Mouse (Mus musculus): ENCODE measurements around the gene Trp53tg5.

Trp53tg5 gene

GRCm38 (mm10) chr2:164496847-164497690, 23.5 kb upstream of the Trp53tg5 start, which contains the start of gene Pigt:
Gene Pigt (plus strand): TSS chr2:164497520.
- peak; percentile 95 for DNase-seq (ENCODE audit: low read depth, low spot score)

GRCm38 (mm10) chr2:164496331-164496730, 22.8 kb upstream of the Trp53tg5 start:
- DNase-seq (ENCODE audit: low read depth, low spot score): no peak

- DNase-seq (ENCODE audit: low read depth, low spot score): peak; percentile 59
These were observed 20.6 kb upstream of the Trp53tg5 start for GRCm38 (mm10) chr2:164494126-164494525.

GRCm38 (mm10) chr2:164487812-164488211, 14.3 kb upstream of the Trp53tg5 start:
- DNase-seq (ENCODE audit: low read depth, low spot score): peak; percentile 96

GRCm38 (mm10) chr2:164487115-164487527, 13.6 kb upstream of the Trp53tg5 start:
- no peak for DNase-seq (ENCODE audit: low read depth, low spot score)

DNA sequence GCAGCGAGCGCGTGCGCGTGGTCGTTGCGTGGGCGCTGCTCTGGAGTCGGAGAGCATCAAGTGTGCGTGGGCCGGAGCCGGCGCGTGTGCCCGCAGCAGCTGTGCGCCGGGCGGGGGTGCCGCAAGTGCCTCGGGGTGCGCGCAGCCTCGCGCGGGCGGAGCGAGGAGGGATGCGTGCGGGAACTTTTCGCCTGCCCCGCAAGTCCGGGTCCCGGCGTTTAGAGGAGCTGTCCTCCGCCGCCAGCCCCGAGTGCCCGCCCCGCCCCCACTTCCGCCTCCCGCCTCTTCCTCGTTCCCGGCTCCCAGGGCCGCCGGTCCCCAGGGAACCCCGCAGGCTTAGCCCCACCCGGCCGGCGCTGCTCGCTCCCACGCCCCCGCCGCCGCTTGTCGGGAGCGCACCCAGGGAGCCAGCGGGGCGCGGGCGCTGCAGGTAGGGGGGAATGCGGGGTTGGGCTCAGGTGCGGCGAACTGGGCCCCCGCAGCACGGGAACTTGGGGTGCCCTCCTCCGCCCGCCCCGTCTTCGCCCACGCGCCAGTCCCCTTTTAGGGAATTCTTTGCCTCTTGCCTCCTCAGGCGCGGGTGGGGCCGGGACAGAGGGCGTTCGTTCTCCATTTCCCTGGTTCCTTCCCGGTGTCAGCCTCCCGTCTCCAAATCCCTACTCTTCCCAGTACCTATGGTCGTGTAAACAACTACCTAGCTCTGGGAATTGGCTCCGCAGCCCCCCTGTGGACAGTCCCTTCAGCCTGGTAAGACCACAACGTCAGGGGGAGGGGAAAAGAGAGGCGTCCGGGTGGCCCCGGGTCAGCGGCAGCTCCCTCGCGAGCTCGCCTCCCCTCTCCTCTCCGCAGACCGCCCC, 13.0 kb upstream of the Trp53tg5 start:
- DNase-seq (ENCODE audit: low read depth, low spot score): peak; percentile 95

GRCm38 (mm10) chr2:164485681-164486257, 12.2 kb upstream of the Trp53tg5 start, which contains the start of gene Dbndd2:
Gene Dbndd2 (plus strand): TSS chr2:164486106.
- DNase-seq (ENCODE audit: low read depth, low spot score): peak; percentile 56

- DNase-seq (ENCODE audit: low read depth, low spot score): peak; percentile 81
These were observed 3.3 kb downstream of the Trp53tg5 start for GRCm38 (mm10) chr2:164470254-164470653.

- DNase-seq (ENCODE audit: low read depth, low spot score): no peak
These were observed 6.7 kb downstream of the Trp53tg5 start for GRCm38 (mm10) chr2:164466787-164467186.

DNA sequence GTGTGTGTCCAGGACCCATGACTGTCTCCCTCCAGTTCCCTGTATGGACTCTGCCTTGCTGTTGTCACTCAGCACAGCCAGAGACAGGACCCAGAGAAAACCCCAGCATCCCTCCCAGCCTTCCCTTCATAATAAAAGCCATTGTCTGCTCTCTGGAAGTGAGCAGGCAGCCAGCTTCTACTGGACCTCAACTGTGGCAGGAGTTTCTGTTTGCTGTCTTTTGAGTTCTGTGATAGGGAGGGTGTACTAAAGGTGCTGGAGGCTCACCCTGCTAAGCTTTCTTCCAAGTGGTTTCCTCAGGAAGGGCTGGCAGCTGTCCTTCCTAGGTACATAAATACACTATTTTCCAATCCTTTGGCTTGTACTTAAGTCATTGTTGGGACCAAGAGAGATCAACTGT, 8.4 kb downstream of the Trp53tg5 start:
- DNase-seq (ENCODE audit: low read depth, low spot score): no peak

DNA sequence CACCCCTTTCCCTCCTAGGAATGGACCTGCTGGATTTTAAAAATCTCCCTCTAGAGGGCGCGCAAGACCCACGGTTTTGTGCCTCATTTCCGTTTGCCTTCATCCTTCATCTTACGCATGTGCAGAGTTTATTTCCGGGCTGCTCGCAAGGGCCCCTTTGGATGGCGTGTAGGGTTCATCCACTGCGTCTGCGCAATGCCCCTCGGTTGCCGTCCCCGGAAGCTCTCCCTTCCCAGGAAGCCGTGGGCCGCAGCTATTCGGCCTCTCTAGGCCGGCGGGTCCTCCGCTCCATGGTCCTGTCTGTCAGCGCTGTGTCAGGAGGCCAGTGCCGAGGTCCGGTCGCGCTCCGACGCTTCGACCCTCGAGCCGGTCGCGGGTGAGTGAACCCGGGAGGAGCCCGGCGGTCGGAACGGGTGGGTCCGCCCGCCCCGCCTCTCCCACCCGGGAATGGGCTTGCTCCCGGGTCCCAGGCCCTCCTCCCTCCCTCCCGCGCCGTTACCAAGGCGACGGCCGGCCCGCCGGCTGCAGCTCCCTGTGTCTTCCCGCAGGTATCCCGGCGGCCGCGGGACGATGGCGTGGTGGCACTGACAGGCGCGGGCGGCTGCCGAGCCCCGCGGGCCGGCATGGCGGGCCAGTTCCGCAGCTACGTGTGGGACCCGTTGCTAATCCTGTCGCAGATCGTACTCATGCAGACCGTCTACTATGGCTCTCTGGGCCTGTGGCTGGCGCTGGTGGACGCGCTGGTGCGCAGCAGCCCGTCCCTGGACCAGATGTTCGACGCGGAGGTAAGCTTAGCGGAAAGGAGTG, 12.6 kb downstream of the Trp53tg5 start, which contains the start of gene Gm20458:
Gene Gm20458 (plus strand): TSS at position 223 of the 807 bp plus-strand sequence.
- DNase-seq (ENCODE audit: low read depth, low spot score): peak; percentile 100

GRCm38 (mm10) chr2:164458535-164458934, 15.0 kb downstream of the Trp53tg5 start:
- DNase-seq (ENCODE audit: low read depth, low spot score): no peak

- DNase-seq (ENCODE audit: low read depth, low spot score): no peak
These were observed 15.6 kb downstream of the Trp53tg5 start for GRCm38 (mm10) chr2:164457942-164458341.

- DNase-seq (ENCODE audit: low read depth, low spot score): peak; percentile 78
These were observed 16.6 kb downstream of the Trp53tg5 start, which contains the start of gene Sys1 for GRCm38 (mm10) chr2:164456864-164457300. Gene Sys1 (plus strand): TSS chr2:164456964.

DNA sequence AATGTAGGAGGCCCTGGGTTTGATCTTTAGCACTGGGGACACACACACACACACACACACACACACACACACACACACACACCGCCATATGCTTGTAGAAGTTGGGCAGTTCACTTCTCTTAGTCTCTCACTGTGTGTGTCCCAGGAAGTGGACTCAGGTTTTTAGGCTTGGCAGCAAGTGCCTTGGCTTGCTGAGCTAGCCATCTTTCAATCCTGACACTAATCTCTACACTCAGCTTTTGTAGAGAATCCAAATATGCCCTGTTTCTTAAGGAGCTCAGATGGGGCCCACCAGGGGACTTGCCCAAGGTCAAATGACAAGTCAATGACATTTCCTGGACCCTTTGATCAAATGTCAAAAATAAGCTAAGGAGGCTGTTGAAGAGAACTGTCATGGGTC, 17.1 kb downstream of the Trp53tg5 start:
- no peak for DNase-seq (ENCODE audit: low read depth, low spot score)

DNA sequence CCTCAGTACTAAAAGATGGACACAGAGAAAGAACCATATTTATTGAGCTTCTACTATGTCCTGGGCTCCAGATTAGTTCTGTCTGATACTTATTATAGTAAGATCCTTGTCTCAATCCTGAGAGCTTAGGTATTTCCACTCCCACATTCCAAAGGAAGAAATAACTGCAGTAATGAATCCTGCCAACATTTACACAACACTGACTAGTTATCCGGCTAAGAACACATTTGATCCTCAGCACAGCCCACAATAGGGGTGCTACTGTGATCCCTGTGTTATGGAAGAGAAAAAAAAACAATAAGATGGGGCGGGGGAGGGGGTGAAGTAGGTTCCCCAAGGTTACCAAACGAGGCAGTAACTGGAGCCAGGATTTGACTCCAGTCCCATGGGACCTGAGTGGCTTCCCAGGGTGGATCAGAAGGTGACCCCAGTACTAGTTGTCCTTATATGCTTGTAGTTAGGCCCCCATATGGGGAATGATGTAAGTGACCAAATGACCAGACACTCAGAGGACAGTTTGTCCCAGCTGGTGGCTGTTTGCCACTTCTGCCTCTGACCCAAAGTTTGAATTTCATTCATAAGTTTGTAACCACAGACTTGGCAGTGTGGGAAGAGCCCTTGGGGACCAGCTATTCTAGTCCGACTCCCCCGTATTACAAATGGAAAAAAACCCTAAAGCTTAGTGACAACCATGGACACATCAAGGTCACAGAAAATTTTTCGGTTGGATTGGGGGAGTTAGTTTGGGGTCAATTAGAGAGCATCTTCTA, 17.9 kb downstream of the Trp53tg5 start:
- DNase-seq (ENCODE audit: low read depth, low spot score): no peak

DNA sequence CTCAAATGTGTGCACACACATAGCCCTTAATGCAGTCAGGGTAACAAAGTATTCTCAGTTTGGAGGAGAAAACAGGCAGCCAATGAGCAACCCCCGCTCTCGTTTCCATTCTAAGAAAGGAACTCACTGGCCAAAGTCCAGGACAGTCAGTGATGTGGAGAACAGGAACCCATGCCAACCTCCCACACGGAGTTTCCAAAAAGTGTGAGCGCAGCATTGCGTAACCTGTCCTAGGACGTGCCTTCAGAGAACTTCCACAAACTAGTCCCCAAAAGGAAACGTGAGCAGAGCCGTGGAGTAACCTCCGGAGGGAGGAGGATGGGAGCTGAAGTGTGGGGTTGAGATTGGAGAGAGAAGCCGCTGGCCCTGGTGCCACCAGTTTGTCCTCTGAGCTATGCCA, 18.7 kb downstream of the Trp53tg5 start:
- peak; percentile 90 for DNase-seq (ENCODE audit: low read depth, low spot score)

- no peak for DNase-seq (ENCODE audit: low read depth, low spot score)
These were observed 19.5 kb downstream of the Trp53tg5 start for GRCm38 (mm10) chr2:164453887-164454500.

GRCm38 (mm10) chr2:164453047-164453757, 20.3 kb downstream of the Trp53tg5 start:
- DNase-seq (ENCODE audit: low read depth, low spot score): no peak
